Mouse (Mus musculus) layer of hippocampus, adult 6 months (tissue): ENCODE results near the gene Nr4a2. TPM values are rescaled to one million over a fixed set of nuclear protein-coding genes. Genes with fewer than 3 reads are reported as not detected.

ENCODE experiments used
- long read RNA-seq, 2 experiments: library from polyadenylated mRNA; unstranded; transcript quantifications; one replicate each; pipeline ENCODE4 v2.0.0; 2019 to 2020
- polyA plus RNA-seq: library from polyadenylated mRNA; unstranded; fragments of <200 nt; fragmentation: Nextera tagmentation; gene quantifications from 2 replicates; pipeline ENCODE4 v1.2.3, GENCODE M21; 2021

Nr4a2 gene
- 23.3 and 28.4 TPM in 2 replicates for polyA plus RNA-seq
- long read RNA-seq, experiment 1, transcript Nr4a2-201 (8 exons, 3,568 nt), result major isoform, 26 of 66 reads
- long read RNA-seq, experiment 1, partial matches to known transcripts, result 22 of 66 reads
- long read RNA-seq, experiment 1, other reads (novel, unspliced or antisense), result 15 of 66 reads
- long read RNA-seq, experiment 2, transcript Nr4a2-201 (8 exons, 3,568 nt), result major isoform, 139 of 232 reads
- long read RNA-seq, experiment 2, transcript Nr4a2-203 (8 exons, 3,422 nt), result minor isoform, 8 of 232 reads
- long read RNA-seq, experiment 2, partial matches to known transcripts, result 41 of 232 reads
- long read RNA-seq, experiment 2, other reads (novel, unspliced or antisense), result 43 of 232 reads

DNA sequence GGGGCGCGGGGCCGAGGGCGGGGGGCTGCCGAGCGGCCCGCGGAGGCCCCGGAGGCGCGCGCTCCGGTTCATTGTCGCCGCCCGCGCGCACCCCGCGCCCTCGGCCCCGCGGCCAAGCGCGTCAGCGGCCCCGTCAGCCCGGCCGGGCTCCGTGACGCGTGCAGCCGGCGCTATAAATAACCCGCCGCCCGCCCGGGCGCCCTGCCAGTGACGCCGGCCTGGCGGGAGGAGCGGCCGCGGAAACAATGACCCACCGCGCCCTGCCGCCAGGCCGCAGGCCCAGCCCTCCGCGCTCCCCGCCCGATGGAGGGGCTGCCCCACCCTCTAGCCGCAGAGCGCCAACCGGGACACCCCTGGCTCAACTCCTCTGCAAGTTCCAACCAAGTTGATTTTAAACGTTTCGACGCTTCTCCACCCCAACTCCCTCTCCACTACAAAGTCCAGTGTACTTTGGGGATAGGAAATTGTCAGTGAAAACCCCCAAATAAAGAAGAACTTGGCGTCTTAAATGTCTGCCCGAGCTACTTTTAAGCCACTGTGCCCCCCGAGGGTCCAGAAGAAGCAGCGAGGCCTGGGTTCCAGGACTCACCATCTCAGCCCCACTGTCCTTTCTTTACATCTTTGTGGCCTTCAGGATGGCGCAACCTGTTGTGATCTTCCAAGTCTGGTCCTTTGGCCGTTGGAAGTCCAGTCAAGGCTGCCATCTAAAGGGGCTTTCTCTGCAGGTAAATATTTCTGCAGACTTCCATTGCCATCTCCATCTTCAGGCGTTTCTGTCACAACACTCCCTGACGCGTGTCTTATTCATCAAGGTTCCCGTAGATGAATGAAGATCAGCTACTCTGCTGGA lies at the start of gene Nr4a2:
Gene Nr4a2, minus strand, starts transcription at position 13 of the 850 bp plus-strand sequence.

Other genes starting within 250 kb of the Nr4a2 start
- 75.8 and 90.3 TPM in 2 replicates for gene Gpd2, start 113.6 kb upstream of the Nr4a2 start, polyA plus RNA-seq